Mouse (Mus musculus): ENCODE results near the gene Cd9. TPM values are rescaled to one million over a fixed set of nuclear protein-coding genes. Genes with fewer than 3 reads are reported as not detected.

Gene Cd9
- polyA plus RNA-seq, 1 experiment = 8.6 TPM

- Histone ChIP-seq H3K36me3 (ENCODE audit: control insufficient read depth, insufficient read depth, low read length) (no peaks in the 10 kb centered on the region), H3K27ac (ENCODE audit: control insufficient read depth, insufficient read depth, low read depth, low read length) (no peak overlapping the region), H3K4me3 (ENCODE audit: control insufficient read depth, low read depth, low read length) (no peak overlapping the region), H3K4me1 (ENCODE audit: control insufficient read depth, insufficient read depth, low read length) (peaks cover 5% of the 10 kb centered on the region; the same call in 1 of the 2 replicates), H3K27me3 (ENCODE audit: control insufficient read depth, insufficient read depth, low read length) (peaks cover 11% of the 10 kb centered on the region)
- no peak for TF ChIP-seq POLR2A (IDR thresholded peaks at IDR 0.05; ENCODE audit: control insufficient read depth, low read depth, low read length)
- peak; percentile 45; the same call in 1 of the 2 replicates for TF ChIP-seq CTCF (IDR thresholded peaks at IDR 0.05; ENCODE audit: control insufficient read depth, insufficient read depth, insufficient replicate concordance, low read depth, low read length)
These were observed 3.5 kb upstream of the Cd9 start for GRCm38 (mm10) chr6:125498062-125498461.

GRCm38 (mm10) chr6:125496417-125496816 lies 1.8 kb upstream of the Cd9 start:
- peaks cover 5% of the 10 kb centered on the region; the same call in 1 of the 2 replicates for H3K4me1 ChIP-seq (ENCODE audit: control insufficient read depth, insufficient read depth, low read length)
- H3K36me3 ChIP-seq (ENCODE audit: control insufficient read depth, insufficient read depth, low read length) = no peaks in the 10 kb centered on the region
- TF ChIP-seq POLR2A (IDR thresholded peaks at IDR 0.05; ENCODE audit: control insufficient read depth, low read depth, low read length) (no peak), CTCF (IDR thresholded peaks at IDR 0.05; ENCODE audit: control insufficient read depth, insufficient read depth, insufficient replicate concordance, low read depth, low read length) (no peak)
- H3K27ac ChIP-seq (ENCODE audit: control insufficient read depth, insufficient read depth, low read depth, low read length) = no peak overlapping the region
- H3K4me3 ChIP-seq (ENCODE audit: control insufficient read depth, low read depth, low read length) = no peak overlapping the region
- peaks cover 11% of the 10 kb centered on the region for H3K27me3 ChIP-seq (ENCODE audit: control insufficient read depth, insufficient read depth, low read length)

GRCm38 (mm10) chr6:125495361-125495760 lies 770 bp upstream of the Cd9 start:
- Histone ChIP-seq H3K4me1 (ENCODE audit: control insufficient read depth, insufficient read depth, low read length) (peaks cover 5% of the 10 kb centered on the region), H3K27ac (ENCODE audit: control insufficient read depth, insufficient read depth, low read depth, low read length) (no peak overlapping the region), H3K4me3 (ENCODE audit: control insufficient read depth, low read depth, low read length) (peak overlapping the region; percentile 88; the same call in 1 of the 2 replicates), H3K36me3 (ENCODE audit: control insufficient read depth, insufficient read depth, low read length) (no peaks in the 10 kb centered on the region), H3K27me3 (ENCODE audit: control insufficient read depth, insufficient read depth, low read length) (peaks cover 11% of the 10 kb centered on the region)
- TF ChIP-seq POLR2A (IDR thresholded peaks at IDR 0.05; ENCODE audit: control insufficient read depth, low read depth, low read length) (no peak), CTCF (IDR thresholded peaks at IDR 0.05; ENCODE audit: control insufficient read depth, insufficient read depth, insufficient replicate concordance, low read depth, low read length) (no peak)

- Histone ChIP-seq H3K27ac (ENCODE audit: control insufficient read depth, insufficient read depth, low read depth, low read length) (no peak overlapping the region), H3K4me1 (ENCODE audit: control insufficient read depth, insufficient read depth, low read length) (peaks cover 8% of the 10 kb centered on the region), H3K36me3 (ENCODE audit: control insufficient read depth, insufficient read depth, low read length) (no peaks in the 10 kb centered on the region), H3K4me3 (ENCODE audit: control insufficient read depth, low read depth, low read length) (peak overlapping the region; percentile 88), H3K27me3 (ENCODE audit: control insufficient read depth, insufficient read depth, low read length) (peaks cover 11% of the 10 kb centered on the region)
- no peak for TF ChIP-seq CTCF (IDR thresholded peaks at IDR 0.05; ENCODE audit: control insufficient read depth, insufficient read depth, insufficient replicate concordance, low read depth, low read length)
- TF ChIP-seq POLR2A (IDR thresholded peaks at IDR 0.05; ENCODE audit: control insufficient read depth, low read depth, low read length) = no peak
These were observed 1.4 kb downstream of the Cd9 start for GRCm38 (mm10) chr6:125493147-125493546.

GRCm38 (mm10) chr6:125492664-125493063 lies 1.9 kb downstream of the Cd9 start:
- peaks cover 8% of the 10 kb centered on the region for H3K4me1 ChIP-seq (ENCODE audit: control insufficient read depth, insufficient read depth, low read length)
- H3K36me3 ChIP-seq (ENCODE audit: control insufficient read depth, insufficient read depth, low read length) = no peaks in the 10 kb centered on the region
- TF ChIP-seq CTCF (IDR thresholded peaks at IDR 0.05; ENCODE audit: control insufficient read depth, insufficient read depth, insufficient replicate concordance, low read depth, low read length) (no peak), POLR2A (IDR thresholded peaks at IDR 0.05; ENCODE audit: control insufficient read depth, low read depth, low read length) (no peak)
- H3K27ac ChIP-seq (ENCODE audit: control insufficient read depth, insufficient read depth, low read depth, low read length) = no peak overlapping the region
- peak overlapping the region; percentile 82 for H3K4me3 ChIP-seq (ENCODE audit: control insufficient read depth, low read depth, low read length)
- peaks cover 11% of the 10 kb centered on the region for H3K27me3 ChIP-seq (ENCODE audit: control insufficient read depth, insufficient read depth, low read length)

GRCm38 (mm10) chr6:125492033-125492432 lies 2.6 kb downstream of the Cd9 start:
- TF ChIP-seq POLR2A (IDR thresholded peaks at IDR 0.05; ENCODE audit: control insufficient read depth, low read depth, low read length) (no peak), CTCF (IDR thresholded peaks at IDR 0.05; ENCODE audit: control insufficient read depth, insufficient read depth, insufficient replicate concordance, low read depth, low read length) (no peak)
- Histone ChIP-seq H3K4me3 (ENCODE audit: control insufficient read depth, low read depth, low read length) (peak overlapping the region; percentile 70), H3K36me3 (ENCODE audit: control insufficient read depth, insufficient read depth, low read length) (no peaks in the 10 kb centered on the region), H3K27ac (ENCODE audit: control insufficient read depth, insufficient read depth, low read depth, low read length) (no peak overlapping the region), H3K4me1 (ENCODE audit: control insufficient read depth, insufficient read depth, low read length) (peaks cover 8% of the 10 kb centered on the region), H3K27me3 (ENCODE audit: control insufficient read depth, insufficient read depth, low read length) (peaks cover 11% of the 10 kb centered on the region)

GRCm38 (mm10) chr6:125491393-125491792 lies 3.2 kb downstream of the Cd9 start:
- Histone ChIP-seq H3K27ac (ENCODE audit: control insufficient read depth, insufficient read depth, low read depth, low read length) (no peak overlapping the region), H3K4me1 (ENCODE audit: control insufficient read depth, insufficient read depth, low read length) (peaks cover 8% of the 10 kb centered on the region), H3K4me3 (ENCODE audit: control insufficient read depth, low read depth, low read length) (peak overlapping the region; percentile 70), H3K36me3 (ENCODE audit: control insufficient read depth, insufficient read depth, low read length) (no peaks in the 10 kb centered on the region), H3K27me3 (ENCODE audit: control insufficient read depth, insufficient read depth, low read length) (peaks cover 11% of the 10 kb centered on the region)
- TF ChIP-seq CTCF (IDR thresholded peaks at IDR 0.05; ENCODE audit: control insufficient read depth, insufficient read depth, insufficient replicate concordance, low read depth, low read length) = no peak
- TF ChIP-seq POLR2A (IDR thresholded peaks at IDR 0.05; ENCODE audit: control insufficient read depth, low read depth, low read length) = no peak

Data from testis, adult 2 months (tissue).